Mouse (Mus musculus) erythroblast, embryonic 14.5 days (primary cell): ENCODE data around the gene Sf3b3. TPM values are rescaled to one million over a fixed set of nuclear protein-coding genes. Genes with fewer than 3 reads are reported as not detected.

Source experiments
- H3K27me3 ChIP-seq: 2 replicates; pipeline ENCODE4 v1.6.1; 2012; ENCODE audit warnings: inconsistent platforms; ENCODE audit not compliant: control insufficient read depth
- H3K36me3 ChIP-seq: 2 replicates; pipeline ENCODE4 v1.6.1; 2012; ENCODE audit warnings: mild to moderate bottlenecking, inconsistent platforms; ENCODE audit not compliant: control insufficient read depth
- H3K4me1 ChIP-seq: 2 replicates; pipeline ENCODE4 v1.6.1; 2012; ENCODE audit warnings: inconsistent platforms; ENCODE audit not compliant: control insufficient read depth
- H3K4me3 ChIP-seq: replicated peaks from 2 replicates; pipeline ENCODE3; 2012; ENCODE audit warnings: moderate library complexity, mild to moderate bottlenecking, inconsistent platforms
- H3K9me3 ChIP-seq: 2 replicates; pipeline ENCODE4 v1.6.1; 2012; ENCODE audit warnings: low read length, inconsistent platforms, mixed read lengths; ENCODE audit not compliant: control insufficient read depth
- GATA1 ChIP-seq: IDR thresholded peaks from 2 replicates; pipeline ENCODE4 v1.6.1; 2012; ENCODE audit warnings: low read length, inconsistent platforms, mixed read lengths
- TAL1 ChIP-seq: IDR thresholded peaks from 3 replicates; pipeline ENCODE4 v1.6.1; 2012; ENCODE audit warnings: low read length, inconsistent platforms, mixed read lengths
- polyA plus RNA-seq: library from polyadenylated mRNA; stranded (reverse); fragments of >175 nt; gene quantifications from 2 replicates; pipeline ENCODE4 v1.2.3, GENCODE M21; 2012

Gene Sf3b3
- polyA plus RNA-seq, 1 experiment: 0.49 TPM

GRCm38 (mm10) chr8:110802988-110803387, 43.6 kb downstream of the Sf3b3 start:
- no peaks in the 10 kb centered on the region for H3K9me3 ChIP-seq
- H3K4me1 ChIP-seq: peaks cover 3% of the 10 kb centered on the region; the same call in 1 of the 2 replicates
- TF ChIP-seq TAL1: no peak
- TF ChIP-seq GATA1: no peak
- no peaks in the 10 kb centered on the region for H3K27me3 ChIP-seq
- 0 out of 2 replicates have a peak, but pooled peaks cover 2% of the 10 kb centered on the region for H3K36me3 ChIP-seq
- H3K4me3 ChIP-seq: no peak overlapping the region

DNA sequence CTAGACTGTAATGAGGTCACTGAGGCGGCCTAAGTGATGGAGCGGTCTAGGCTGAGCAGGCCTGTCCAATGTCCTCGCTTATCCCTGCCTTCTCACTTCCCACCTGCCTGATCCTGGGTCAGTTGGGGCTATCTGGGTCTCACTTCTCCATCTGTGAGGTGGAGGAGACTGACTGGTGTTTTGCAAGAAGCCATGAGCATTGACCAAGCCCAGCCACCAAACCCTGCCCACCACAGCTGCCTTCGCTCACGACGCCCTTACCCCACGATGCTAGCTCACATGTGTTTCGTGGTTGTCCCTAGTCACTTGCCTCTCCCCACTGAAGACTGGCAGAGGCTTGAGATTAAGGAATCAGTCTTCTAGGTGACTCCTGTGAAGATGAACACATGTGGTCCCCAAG, 49.5 kb downstream of the Sf3b3 start:
- H3K4me3 ChIP-seq: no peak overlapping the region
- no peaks in the 10 kb centered on the region for H3K27me3 ChIP-seq
- peaks cover 2% of the 10 kb centered on the region; the same call in 1 of the 2 replicates for H3K4me1 ChIP-seq
- H3K36me3 ChIP-seq: no peaks in the 10 kb centered on the region
- peaks cover 22% of the 10 kb centered on the region for H3K9me3 ChIP-seq
- TF ChIP-seq GATA1 (no peak), TAL1 (no peak)

DNA sequence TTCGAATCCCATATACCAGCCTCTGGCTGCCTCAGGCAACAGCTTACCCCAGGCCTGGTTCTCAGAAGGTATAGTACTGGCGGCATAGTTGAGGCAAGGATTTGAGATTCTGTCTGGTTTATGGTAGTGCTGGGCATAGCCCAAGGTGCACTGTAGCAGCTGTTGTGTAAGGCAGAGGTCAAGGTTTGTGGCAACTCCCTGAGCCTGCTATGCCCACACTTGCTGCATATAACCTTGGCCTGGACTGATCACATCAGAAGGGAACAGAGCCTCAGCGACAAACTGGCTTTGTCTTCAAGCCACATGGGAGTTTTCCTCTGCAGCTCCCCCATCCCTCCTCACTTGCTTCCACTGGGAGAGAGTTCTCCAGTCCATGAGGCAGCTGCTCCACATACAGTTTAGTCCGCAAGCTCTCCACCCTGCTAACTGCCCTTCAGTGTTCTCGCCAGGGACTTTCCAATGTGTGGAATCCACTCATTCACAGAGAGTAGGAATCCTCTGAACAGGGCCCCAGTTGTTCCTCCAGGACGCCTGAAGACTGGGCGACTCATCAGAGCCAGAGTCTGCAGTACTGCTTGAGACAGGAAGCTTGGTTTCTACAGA, 52.1 kb downstream of the Sf3b3 start:
- H3K4me1 ChIP-seq: peaks cover 2% of the 10 kb centered on the region; the same call in 1 of the 2 replicates
- TF ChIP-seq GATA1 (no peak), TAL1 (no peak)
- no peaks in the 10 kb centered on the region for H3K27me3 ChIP-seq

DNA sequence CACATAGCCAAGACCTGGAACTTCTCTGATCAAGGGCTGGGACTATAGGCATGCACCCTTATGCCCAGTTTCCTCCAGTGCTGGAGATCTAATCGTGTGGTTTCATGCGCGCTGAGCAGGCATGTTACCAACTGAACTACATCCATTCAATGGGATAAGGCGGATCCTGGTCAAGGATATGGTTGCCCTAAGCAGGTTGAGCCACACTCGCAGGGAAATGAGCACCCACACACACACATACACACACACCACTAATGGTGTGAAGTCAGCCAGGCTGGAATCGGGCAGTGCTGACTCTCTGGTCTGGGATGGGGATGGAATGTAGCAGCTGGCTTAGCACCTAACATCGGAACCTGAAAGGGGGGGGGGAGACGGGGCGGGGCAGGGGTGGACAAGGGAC, 52.7 kb downstream of the Sf3b3 start:
- H3K9me3 ChIP-seq: peaks cover 22% of the 10 kb centered on the region
- TF ChIP-seq GATA1 (no peak), TAL1 (no peak)
- no peaks in the 10 kb centered on the region for H3K27me3 ChIP-seq
- no peaks in the 10 kb centered on the region for H3K36me3 ChIP-seq
- no peak overlapping the region for H3K4me3 ChIP-seq
- peaks cover 2% of the 10 kb centered on the region; the same call in 1 of the 2 replicates for H3K4me1 ChIP-seq

More for the DNA sequence above, 52.1 kb downstream of the Sf3b3 start:
- no peak overlapping the region for H3K4me3 ChIP-seq
- no peaks in the 10 kb centered on the region for H3K36me3 ChIP-seq
- H3K9me3 ChIP-seq: peaks cover 22% of the 10 kb centered on the region

GRCm38 (mm10) chr8:110793511-110793910, 53.1 kb downstream of the Sf3b3 start:
- Histone ChIP-seq H3K27me3 (no peaks in the 10 kb centered on the region), H3K36me3 (no peaks in the 10 kb centered on the region), H3K4me3 (no peak overlapping the region), H3K4me1 (peaks cover 2% of the 10 kb centered on the region; the same call in 1 of the 2 replicates), H3K9me3 (peaks cover 22% of the 10 kb centered on the region)
- TF ChIP-seq TAL1 (no peak), GATA1 (no peak)

DNA sequence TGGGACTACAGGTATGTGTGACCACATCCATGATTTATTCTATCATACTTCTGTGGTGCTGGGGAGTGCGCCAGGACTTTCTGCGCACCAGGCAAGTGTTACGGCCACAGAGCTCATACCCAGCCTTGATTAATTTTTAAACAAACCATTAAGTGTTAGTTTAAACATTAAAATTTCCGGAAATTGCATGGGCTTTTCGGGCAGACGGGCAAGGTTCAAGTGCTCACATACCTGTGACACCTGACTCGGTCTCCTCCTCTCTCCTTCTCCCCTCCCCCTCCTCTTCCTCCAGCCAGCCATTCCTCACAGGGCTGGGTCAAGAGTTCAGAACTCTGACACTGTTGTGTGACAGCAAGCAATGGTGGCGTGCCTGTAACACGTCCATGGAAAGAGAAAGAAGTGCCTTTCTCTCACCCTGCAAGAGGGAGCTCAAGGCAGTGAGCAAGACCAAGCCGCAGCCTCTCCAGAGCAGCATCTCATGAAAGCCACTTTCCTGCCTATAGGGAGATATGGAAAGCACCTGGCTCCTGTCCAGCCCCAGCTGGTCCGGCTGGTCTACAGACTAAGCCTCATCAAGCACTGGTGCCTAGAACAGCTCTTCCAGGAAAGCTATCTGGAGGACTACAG, 53.9 kb downstream of the Sf3b3 start:
- H3K4me3 ChIP-seq: no peak overlapping the region
- H3K9me3 ChIP-seq: peaks cover 22% of the 10 kb centered on the region
- peaks cover 2% of the 10 kb centered on the region; the same call in 1 of the 2 replicates for H3K4me1 ChIP-seq
- H3K27me3 ChIP-seq: no peaks in the 10 kb centered on the region
- no peaks in the 10 kb centered on the region for H3K36me3 ChIP-seq
- TF ChIP-seq GATA1: no peak
- no peak for TF ChIP-seq TAL1

GRCm38 (mm10) chr8:110791164-110791563, 55.4 kb downstream of the Sf3b3 start:
- Histone ChIP-seq H3K27me3 (no peaks in the 10 kb centered on the region), H3K4me1 (peaks cover 7% of the 10 kb centered on the region), H3K36me3 (no peaks in the 10 kb centered on the region), H3K4me3 (no peak overlapping the region), H3K9me3 (peaks cover 14% of the 10 kb centered on the region)
- no peak for TF ChIP-seq GATA1
- TF ChIP-seq TAL1: no peak

DNA sequence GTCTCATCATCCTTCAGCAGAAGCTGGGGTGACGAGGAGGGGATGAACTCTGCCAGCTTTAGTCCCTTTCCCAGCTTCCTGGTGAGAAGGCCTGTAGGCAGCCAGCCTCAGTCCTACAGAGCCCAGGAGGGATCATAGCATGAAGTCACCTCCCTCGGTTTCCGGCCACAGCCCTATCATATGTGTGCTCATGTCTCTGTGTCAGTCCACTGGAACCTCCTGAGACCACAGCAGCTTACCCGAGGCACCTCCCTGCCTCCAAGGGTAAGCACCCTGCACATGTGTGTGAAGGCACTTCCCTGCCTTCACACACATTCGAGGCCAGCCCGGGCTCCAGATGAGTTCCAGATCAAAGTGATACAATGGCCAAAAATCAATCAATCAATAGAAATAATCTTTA, 56.3 kb downstream of the Sf3b3 start:
- Histone ChIP-seq H3K27me3 (no peaks in the 10 kb centered on the region), H3K4me1 (peaks cover 14% of the 10 kb centered on the region), H3K9me3 (peaks cover 6% of the 10 kb centered on the region), H3K36me3 (no peaks in the 10 kb centered on the region), H3K4me3 (no peak overlapping the region)
- no peak for TF ChIP-seq GATA1
- TF ChIP-seq TAL1: no peak

DNA sequence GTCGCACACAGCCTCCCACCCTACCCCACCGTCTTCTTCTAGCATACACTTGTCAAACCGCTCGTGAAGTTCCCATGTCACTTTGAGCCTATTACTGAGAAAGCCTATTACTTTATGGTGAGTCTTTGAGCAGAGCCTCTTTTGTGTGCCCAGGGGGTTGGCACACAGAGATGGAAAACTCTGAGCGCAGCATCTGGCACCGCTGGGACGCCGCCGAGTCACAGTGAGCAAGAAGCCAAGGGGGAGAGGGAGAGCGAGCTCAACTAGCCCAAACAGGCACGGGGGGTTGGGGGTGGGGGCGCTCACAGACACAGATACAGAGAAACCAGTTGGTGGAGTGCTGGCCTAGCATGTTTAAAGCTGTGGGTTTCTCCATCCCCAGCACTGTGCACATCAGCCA, 57.0 kb downstream of the Sf3b3 start:
- no peaks in the 10 kb centered on the region for H3K27me3 ChIP-seq
- TF ChIP-seq GATA1 (no peak), TAL1 (no peak)
- no peak overlapping the region for H3K4me3 ChIP-seq
- H3K4me1 ChIP-seq: peaks cover 14% of the 10 kb centered on the region
- no peaks in the 10 kb centered on the region for H3K36me3 ChIP-seq
- peaks cover 3% of the 10 kb centered on the region; the same call in 1 of the 2 replicates for H3K9me3 ChIP-seq

GRCm38 (mm10) chr8:110788981-110789380, 57.6 kb downstream of the Sf3b3 start:
- no peak overlapping the region for H3K4me3 ChIP-seq
- no peak for TF ChIP-seq TAL1
- TF ChIP-seq GATA1: no peak
- H3K4me1 ChIP-seq: peaks cover 18% of the 10 kb centered on the region
- no peaks in the 10 kb centered on the region for H3K9me3 ChIP-seq
- no peaks in the 10 kb centered on the region for H3K36me3 ChIP-seq
- no peaks in the 10 kb centered on the region for H3K27me3 ChIP-seq
